Mouse (Mus musculus) E14TG2a.4 (cell line): ENCODE measurements around the gene Mmd2.

Experiments used
- H3K27me3 ChIP-seq: 2 replicates; pipeline ENCODE4 v1.6.1; 2014; ENCODE audit warnings: low read length, control low read depth; ENCODE audit not compliant: insufficient read depth
- H3K36me3 ChIP-seq: 2 replicates; pipeline ENCODE4 v1.6.1; 2014; ENCODE audit warnings: low read length, control low read depth; ENCODE audit not compliant: insufficient read depth
- H3K4me1 ChIP-seq: replicated peaks from 2 replicates; pipeline ENCODE4 v1.6.1; 2014; ENCODE audit warnings: low read depth, low read length, control low read depth
- H3K4me3 ChIP-seq: replicated peaks from 2 replicates; pipeline ENCODE4 v1.5.1; 2014; ENCODE audit warnings: mild to moderate bottlenecking, low read length
- H3K9me3 ChIP-seq: 2 replicates; pipeline ENCODE4 v1.6.1; 2014; ENCODE audit warnings: low read length, control low read depth
- CTCF ChIP-seq: conservative IDR thresholded peaks from 2 replicates; pipeline ENCODE4 v1.5.1; 2014; ENCODE audit warnings: low read length
- NANOG ChIP-seq: IDR thresholded peaks from 2 replicates; pipeline ENCODE4 v1.6.1; 2014; ENCODE audit warnings: borderline replicate concordance, low read length, mixed read lengths
- POU5F1 ChIP-seq: IDR thresholded peaks from 2 replicates; pipeline ENCODE4 v1.6.1; 2014; ENCODE audit warnings: low read length, borderline replicate concordance

The Mmd2 gene

GRCm38 (mm10) chr5:142608259-142608988 is at the start of gene Mmd2:
TSS of gene Mmd2 (minus strand) at chr5:142608800.
- peaks cover 50% of the 10 kb centered on the region for H3K27me3 ChIP-seq
- peaks cover 20% of the 10 kb centered on the region for H3K4me1 ChIP-seq
- H3K36me3 ChIP-seq, result no peaks in the 10 kb centered on the region
- peak within 1 kb of the TSS; percentile 75 for H3K4me3 ChIP-seq
- no peak for TF ChIP-seq NANOG
- no peak for TF ChIP-seq POU5F1
- no peak for TF ChIP-seq CTCF
- H3K9me3 ChIP-seq, result peaks cover 5% of the 10 kb centered on the region; the same call in 1 of the 2 replicates

GRCm38 (mm10) chr5:142652266-142652665 is 43.7 kb upstream of the Mmd2 start:
- Histone ChIP-seq H3K27me3 (no peaks in the 10 kb centered on the region), H3K4me1 (peaks cover 70% of the 10 kb centered on the region), H3K9me3 (no peaks in the 10 kb centered on the region), H3K36me3 (peaks cover 70% of the 10 kb centered on the region), H3K4me3 (no peak overlapping the region)
- TF ChIP-seq NANOG (no peak), CTCF (no peak), POU5F1 (no peak)

DNA sequence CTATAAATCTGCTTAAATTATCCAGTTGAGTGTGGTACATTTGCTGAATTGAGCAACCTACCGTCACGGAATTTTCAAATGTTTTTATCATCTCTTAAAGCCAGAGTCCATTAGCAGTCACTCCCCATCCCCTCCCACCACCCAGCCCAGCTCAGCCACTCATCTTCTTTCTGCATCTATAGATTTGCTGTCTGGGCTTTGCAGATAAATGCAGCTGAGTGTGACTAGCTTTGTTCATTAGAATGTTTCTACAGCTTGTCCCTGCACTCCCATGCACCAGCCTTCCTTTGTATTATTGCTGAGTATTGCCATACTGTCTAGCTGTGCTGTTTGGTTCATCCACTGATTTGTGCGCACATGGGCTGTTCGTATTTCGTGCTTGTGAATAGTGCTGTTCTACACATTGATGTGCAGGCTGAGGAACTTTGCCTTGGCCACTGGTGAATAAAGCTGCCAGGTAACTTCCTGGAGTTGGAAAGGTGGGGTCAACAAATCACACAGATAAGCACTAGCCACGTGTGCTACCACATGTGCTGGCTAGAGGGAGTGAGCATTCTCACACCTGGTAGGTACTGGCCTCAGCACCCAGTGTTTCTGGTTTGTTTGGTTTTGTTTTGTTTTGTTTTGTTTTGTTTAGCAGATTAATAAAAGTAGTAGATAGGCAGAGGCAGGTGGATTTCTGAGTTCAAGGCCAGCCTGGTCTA is 42.3 kb upstream of the Mmd2 start:
- Histone ChIP-seq H3K4me1 (peaks cover 64% of the 10 kb centered on the region), H3K4me3 (no peak overlapping the region), H3K9me3 (no peaks in the 10 kb centered on the region), H3K27me3 (no peaks in the 10 kb centered on the region), H3K36me3 (peaks cover 67% of the 10 kb centered on the region)
- TF ChIP-seq CTCF, result no peak
- TF ChIP-seq POU5F1, result no peak
- TF ChIP-seq NANOG, result no peak

GRCm38 (mm10) chr5:142650390-142650789 is 41.8 kb upstream of the Mmd2 start:
- Histone ChIP-seq H3K27me3 (no peaks in the 10 kb centered on the region), H3K36me3 (peaks cover 66% of the 10 kb centered on the region), H3K9me3 (no peaks in the 10 kb centered on the region), H3K4me1 (peaks cover 65% of the 10 kb centered on the region), H3K4me3 (no peak overlapping the region)
- TF ChIP-seq NANOG, result no peak
- TF ChIP-seq CTCF, result no peak
- no peak for TF ChIP-seq POU5F1

GRCm38 (mm10) chr5:142649460-142650050 is 41.0 kb upstream of the Mmd2 start:
- H3K36me3 ChIP-seq, result peaks cover 63% of the 10 kb centered on the region
- H3K27me3 ChIP-seq, result no peaks in the 10 kb centered on the region
- TF ChIP-seq POU5F1, result no peak
- no peak for TF ChIP-seq NANOG
- TF ChIP-seq CTCF, result no peak
- no peak overlapping the region for H3K4me3 ChIP-seq
- peaks cover 62% of the 10 kb centered on the region for H3K4me1 ChIP-seq
- H3K9me3 ChIP-seq, result no peaks in the 10 kb centered on the region

GRCm38 (mm10) chr5:142648162-142648561 is 39.6 kb upstream of the Mmd2 start:
- H3K27me3 ChIP-seq, result no peaks in the 10 kb centered on the region

DNA sequence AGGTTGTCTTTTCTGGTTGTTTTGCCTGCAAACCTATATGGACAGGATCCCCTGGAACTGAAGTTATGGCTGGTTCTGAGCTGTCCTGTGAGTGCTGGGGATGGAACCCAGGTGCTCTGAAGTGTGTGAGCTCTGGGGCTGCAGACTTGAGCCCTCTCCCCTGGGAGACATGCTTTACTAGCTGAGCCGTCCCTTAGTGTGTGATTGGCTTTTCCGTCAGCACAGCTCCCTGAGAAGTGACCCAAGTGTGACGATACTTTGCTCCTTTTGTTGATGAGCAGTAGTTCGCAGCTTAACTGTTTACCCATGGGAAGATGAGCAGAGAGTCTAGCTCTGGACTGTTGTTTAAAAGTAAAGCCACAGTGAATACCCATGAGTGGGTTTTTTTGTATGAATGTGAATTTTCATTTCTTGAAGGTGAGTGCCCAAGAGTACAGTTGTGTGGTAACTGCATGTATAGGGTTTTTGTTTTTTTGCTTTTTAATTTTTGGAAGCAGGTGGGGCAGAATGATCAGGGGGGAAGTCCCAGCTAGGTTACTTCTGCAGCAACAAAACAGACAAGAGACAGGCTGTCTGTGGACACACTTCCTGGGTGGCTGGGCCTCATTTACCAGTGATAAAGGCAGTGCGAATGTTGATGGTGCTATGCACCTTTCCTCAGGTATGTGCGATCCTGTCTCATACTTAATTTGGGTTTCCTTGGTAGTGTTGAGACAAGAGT is 32.9 kb upstream of the Mmd2 start:
- TF ChIP-seq POU5F1 (no peak), NANOG (no peak), CTCF (no peak)
- no peaks in the 10 kb centered on the region for H3K27me3 ChIP-seq
- no peaks in the 10 kb centered on the region for H3K9me3 ChIP-seq
- H3K36me3 ChIP-seq, result peaks cover 90% of the 10 kb centered on the region
- no peak overlapping the region for H3K4me3 ChIP-seq
- peaks cover 36% of the 10 kb centered on the region for H3K4me1 ChIP-seq

More at GRCm38 (mm10) chr5:142648162-142648561, 39.6 kb upstream of the Mmd2 start:
- Histone ChIP-seq H3K36me3 (peaks cover 62% of the 10 kb centered on the region), H3K4me1 (peaks cover 59% of the 10 kb centered on the region), H3K9me3 (no peaks in the 10 kb centered on the region), H3K4me3 (no peak overlapping the region)
- TF ChIP-seq POU5F1 (no peak), NANOG (no peak), CTCF (no peak)

- peaks cover 45% of the 10 kb centered on the region for H3K4me1 ChIP-seq
- no peaks in the 10 kb centered on the region for H3K9me3 ChIP-seq
- H3K4me3 ChIP-seq, result no peak overlapping the region; the same call in 1 of the 2 replicates
- no peaks in the 10 kb centered on the region for H3K27me3 ChIP-seq
- no peak for TF ChIP-seq NANOG
- TF ChIP-seq CTCF, result no peak
- TF ChIP-seq POU5F1, result no peak
- peaks cover 96% of the 10 kb centered on the region for H3K36me3 ChIP-seq
Measured at GRCm38 (mm10) chr5:142640088-142640487, 31.5 kb upstream of the Mmd2 start.
